Mouse (Mus musculus) gastrocnemius, postnatal 36 days (tissue): ENCODE results near the gene Ubxn4. TPM values are rescaled to one million over a fixed set of nuclear protein-coding genes. Genes with fewer than 3 reads are reported as not detected.
"Not testable (repeated sequence)": the region's sequence is repeated elsewhere in the genome, so short reads cannot be mapped to it uniquely, and the experiment has no call there.

Experiments used
- DNase-seq, 2 experiments: peaks; one replicate each; pipeline ENCODE4 v3.0.0; 2022
- intact Hi-C: fragments of 180-260 bp; cut with DNase I; formaldehyde crosslinking; loops from one replicate; pipeline ENCODE4 v1.15.1; 2025
- microRNA-seq, 2 experiments: library from miRNA; unstranded; fragments of <30 nt; microRNA quantifications; one replicate each; pipeline ENCODE4 v1.2.0; 2021
- total RNA-seq, 2 experiments: library from RNA; stranded (reverse); gene quantifications; 2 replicates each; pipeline ENCODE4 v1.2.3; 2021

Ubxn4 gene
- total RNA-seq, 2 experiments from 2014 or later = 33.3 to 42.1 TPM

GRCm38 (mm10) chr1:128295717-128296528, 52.2 kb downstream of the Ubxn4 start:
- DNase-seq = no peak
- intact Hi-C loops = no loop called here

GRCm38 (mm10) chr1:128303900-128304299, 60.1 kb downstream of the Ubxn4 start:
- intact Hi-C loops = no loop called here

GRCm38 (mm10) chr1:128309043-128309442, 65.3 kb downstream of the Ubxn4 start:
- no peak for DNase-seq
- intact Hi-C loops = no loop called here

More at GRCm38 (mm10) chr1:128303900-128304299, 60.1 kb downstream of the Ubxn4 start:
- no peak for DNase-seq

- intact Hi-C loops = no loop called here
- DNase-seq = no peak
These were observed 70.9 kb downstream of the Ubxn4 start for GRCm38 (mm10) chr1:128314665-128315064.

GRCm38 (mm10) chr1:128319266-128319665, 75.5 kb downstream of the Ubxn4 start:
- DNase-seq, intact Hi-C loops: not testable (repeated sequence)

GRCm38 (mm10) chr1:128323026-128323643, 79.4 kb downstream of the Ubxn4 start:
- no peak for DNase-seq
- intact Hi-C loops = no loop called here

DNA sequence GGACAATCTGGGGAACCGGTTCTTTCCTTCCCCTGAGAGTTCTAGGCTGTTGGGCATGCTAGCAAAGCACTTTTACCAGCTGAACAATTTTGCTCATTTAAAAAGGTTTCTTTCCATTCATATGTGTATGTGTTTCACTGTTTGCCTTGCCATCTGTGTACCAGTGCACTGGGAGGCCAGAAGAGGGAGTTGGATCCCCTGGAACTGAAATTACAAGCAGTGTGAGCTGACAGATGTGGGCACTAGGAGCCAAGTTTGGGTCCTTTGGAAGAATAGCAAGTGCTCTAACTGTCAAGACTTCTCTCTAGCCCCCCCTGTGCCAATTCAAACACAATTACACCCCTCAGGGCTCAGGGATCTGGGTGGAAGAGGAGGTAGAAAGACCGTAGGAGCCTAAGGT, 81.0 kb downstream of the Ubxn4 start:
- intact Hi-C loops = no loop called here
- no peak for DNase-seq

GRCm38 (mm10) chr1:128327165-128327564, 83.4 kb downstream of the Ubxn4 start:
- intact Hi-C loops = no loop called here
- no peak for DNase-seq

- intact Hi-C loops = no loop called here
These were observed 84.5 kb downstream of the Ubxn4 start, which contains the start of gene Lct for GRCm38 (mm10) chr1:128328218-128328617. Lct (minus strand) TSS chr1:128328318.

More at GRCm38 (mm10) chr1:128328218-128328617, 84.5 kb downstream of the Ubxn4 start, which contains the start of gene Lct:
- no peak for DNase-seq

Small RNA genes lying within 50 kb of the gene (microRNA-seq; reads per million reads assigned to microRNA genes)
- 892 to 1,268 reads per million in 2 experiments for gene Mir128-1

Other genes with a start within 250 kb of the Ubxn4 start
- 1 to 10 TPM; 4.8 to 5.4 TPM for gene Zranb3, start 140.9 kb upstream of the Ubxn4 start, total RNA-seq
- 10 to 100 TPM; 60.6 to 67.7 TPM for gene R3hdm1, start 140.7 kb upstream of the Ubxn4 start, total RNA-seq
- under 1 TPM in 1 of 2 experiments, not detected in 1; 0.05 TPM for gene Lct, start 84.4 kb downstream of the Ubxn4 start, total RNA-seq
- 1 to 10 TPM; 2.1 to 2.2 TPM for gene Mcm6, start 115.7 kb downstream of the Ubxn4 start, total RNA-seq
- 10 to 100 TPM; 57.1 to 67.3 TPM for gene Dars, start 173.4 kb downstream of the Ubxn4 start, total RNA-seq